Mouse (Mus musculus) mesoderm, embryonic 11.5 days (tissue): ENCODE data around the gene Olfr631.
"Not testable (repeated sequence)": the region's sequence is repeated elsewhere in the genome, so short reads cannot be mapped to it uniquely, and the experiment has no call there.

ENCODE experiments used
- DNase-seq: peaks from one replicate; pipeline ENCODE4 v3.0.0-alpha.2; 2012; ENCODE audit warnings: low read depth, low spot score

The Olfr631 gene

DNA sequence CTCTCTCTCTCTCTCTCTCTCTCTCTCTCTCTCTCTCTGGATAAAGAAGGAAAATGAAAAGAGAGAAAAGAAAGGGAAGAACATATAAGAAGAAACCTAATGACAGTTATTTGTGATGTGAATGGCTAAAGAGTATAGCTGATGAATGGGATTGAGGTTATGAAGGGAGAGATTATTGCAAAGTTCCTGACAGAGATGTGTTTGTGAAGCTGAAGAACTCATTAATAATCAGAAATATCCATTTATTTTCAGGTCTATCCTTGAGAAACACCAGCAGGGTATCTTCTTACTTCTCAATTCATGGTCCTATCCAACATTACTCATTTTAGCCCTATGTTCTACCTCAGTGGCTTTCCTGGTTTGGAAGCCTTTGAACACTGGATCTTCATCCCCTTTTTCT, at the start of gene Olfr631:
Gene Olfr631 (plus strand): TSS at position 301 of the 400 bp plus-strand sequence.
- no peak for DNase-seq

- DNase-seq, result no peak
These were observed 42.5 kb upstream of the Olfr631 start, which contains the start of gene Olfr66 for GRCm38 (mm10) chr7:103886152-103886551. TSS of gene Olfr66 (minus strand) at chr7:103886252.

DNA sequence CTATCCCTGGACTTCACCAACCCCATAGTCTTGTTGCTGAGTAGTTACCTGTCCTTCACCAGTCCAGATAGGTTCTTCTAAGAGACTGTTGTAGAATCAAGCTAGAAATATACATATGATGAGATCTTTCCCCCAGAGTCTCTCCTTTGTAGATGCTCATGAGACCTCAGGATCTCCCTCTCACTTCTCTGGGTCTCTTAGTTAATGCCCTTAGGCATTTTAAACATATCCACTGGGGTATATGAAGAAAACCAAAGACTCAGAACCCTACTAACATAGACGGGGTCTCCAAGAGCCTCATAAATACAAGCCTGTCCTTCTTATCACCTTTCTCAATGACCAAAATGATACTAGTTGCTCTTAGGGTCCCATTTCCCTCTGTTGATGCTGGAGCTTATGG, 34.2 kb upstream of the Olfr631 start, which contains the start of gene Olfr64:
Gene Olfr64 (minus strand): TSS at position 101 of the 400 bp plus-strand sequence.
- DNase-seq, result no peak

DNA sequence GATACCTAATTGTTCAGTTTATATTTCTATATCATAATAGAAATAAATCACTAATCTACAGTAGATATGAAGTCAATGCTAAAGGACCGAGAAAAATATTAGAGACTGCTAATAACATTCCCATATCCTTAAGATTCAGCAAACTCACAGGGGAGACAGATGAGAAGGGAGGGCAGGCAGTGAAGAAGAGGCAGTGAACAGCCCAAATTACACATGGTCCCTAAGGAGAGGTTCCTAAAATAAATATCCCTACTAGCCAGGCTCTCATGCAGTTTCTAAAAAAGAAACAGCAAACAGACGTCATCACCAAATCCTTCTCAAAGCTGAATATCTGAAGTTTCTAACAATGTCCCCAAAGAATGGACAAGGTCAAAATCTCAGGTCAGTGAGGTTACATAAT, 25.4 kb upstream of the Olfr631 start, which contains the start of gene Olfr65:
Gene Olfr65 (plus strand): TSS at position 301 of the 400 bp plus-strand sequence.
- DNase-seq, result no peak

DNA sequence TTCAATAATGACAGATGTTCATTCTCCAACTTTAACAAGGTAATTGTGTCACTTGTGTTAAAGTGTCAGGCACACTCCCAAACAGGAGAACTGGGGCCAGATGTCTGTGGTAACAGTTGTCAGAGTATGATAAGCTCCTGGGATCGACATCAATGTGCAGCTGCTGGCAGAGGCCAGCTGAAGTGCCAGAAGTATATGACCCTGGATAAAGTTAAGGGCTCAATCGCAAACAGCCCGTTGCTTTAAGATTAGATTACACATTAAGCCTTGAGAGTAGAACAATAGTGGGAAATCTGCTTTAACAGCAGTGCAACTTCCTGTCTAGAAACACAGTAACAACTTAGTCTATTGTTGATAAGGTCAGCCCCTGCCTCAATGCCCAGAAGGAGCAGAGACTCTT, 18.6 kb upstream of the Olfr631 start:
- peak; percentile 15 for DNase-seq

DNA sequence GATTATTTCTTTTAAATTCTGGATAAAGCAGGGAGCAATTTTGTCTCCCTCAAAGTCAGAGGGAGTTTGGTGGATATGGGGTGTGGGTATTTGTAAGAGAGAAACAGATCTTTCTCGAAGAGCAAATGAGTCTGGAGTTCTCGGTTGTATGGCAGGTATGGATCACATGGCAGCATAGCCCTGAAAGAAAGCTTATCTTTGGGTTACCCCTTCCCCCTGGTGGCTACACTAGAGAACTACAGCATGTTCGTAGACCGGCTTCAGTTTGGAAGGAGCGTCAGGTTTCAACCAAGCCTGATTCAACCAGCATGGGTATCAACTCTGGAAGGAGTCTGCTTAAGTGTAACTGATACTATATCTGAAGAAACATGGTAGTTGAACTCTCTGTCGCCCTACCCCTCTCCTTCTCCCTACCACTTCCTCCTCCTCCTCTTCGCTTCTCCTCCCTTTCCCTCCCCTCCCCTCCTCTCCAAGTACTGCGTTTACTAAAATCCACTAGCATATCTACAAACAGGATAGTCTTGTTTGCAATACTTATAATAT, 15.6 kb upstream of the Olfr631 start:
- peak; percentile 27 for DNase-seq

- DNase-seq, result no peak
These were observed 13.3 kb upstream of the Olfr631 start for GRCm38 (mm10) chr7:103915338-103915737.

DNA sequence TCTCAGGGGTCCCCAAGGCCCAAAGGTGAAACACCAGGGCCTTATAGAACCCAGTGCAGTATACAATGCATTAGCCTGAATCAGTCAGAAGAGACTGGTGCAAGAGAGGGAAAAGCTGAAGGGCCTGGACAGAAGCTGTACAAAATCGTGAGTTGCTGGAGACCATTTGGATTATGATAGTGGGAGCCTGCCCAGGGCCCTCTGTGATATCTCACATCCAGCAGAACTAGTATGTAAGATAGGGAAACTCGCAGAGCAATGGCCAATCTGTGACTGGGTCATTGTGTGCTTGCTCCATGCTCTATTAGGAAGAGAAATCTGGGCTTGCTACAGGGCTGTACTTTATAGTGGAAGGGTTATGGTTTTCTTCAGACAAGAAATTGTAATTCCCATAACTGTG, 5.6 kb downstream of the Olfr631 start, which contains the start of gene Olfr632:
Gene Olfr632 (plus strand): TSS at position 84 of the 400 bp plus-strand sequence.
- no peak for DNase-seq

GRCm38 (mm10) chr7:103942730-103943129, 14.1 kb downstream of the Olfr631 start:
- DNase-seq, result peak; percentile 76

GRCm38 (mm10) chr7:103944137-103944536, 15.5 kb downstream of the Olfr631 start, which contains the start of gene Olfr633:
TSS of gene Olfr633 (plus strand) at chr7:103944437.
- DNase-seq, result no peak

DNA sequence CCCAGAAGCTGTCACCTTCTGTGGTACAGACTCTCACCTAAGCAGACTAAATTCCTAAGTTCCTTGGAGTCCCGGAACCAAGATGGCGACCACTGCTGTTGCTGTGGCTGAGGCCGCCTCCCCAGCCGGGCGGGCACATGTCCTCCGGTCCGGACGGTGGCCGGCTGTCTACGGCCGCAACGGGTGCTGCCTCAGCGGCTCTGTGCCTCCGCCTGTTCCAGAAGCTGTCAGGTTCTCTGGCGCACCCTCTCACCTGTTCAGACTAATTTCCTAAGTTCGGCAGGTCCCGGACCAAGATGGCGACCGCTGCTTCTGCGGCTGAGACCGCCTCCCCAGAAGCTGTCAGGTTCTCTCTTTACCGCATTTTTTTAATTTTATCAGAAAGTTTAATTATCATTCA, 38.2 kb downstream of the Olfr631 start:
- DNase-seq, result not testable (repeated sequence)

GRCm38 (mm10) chr7:103970852-103971251, 42.2 kb downstream of the Olfr631 start, which contains the start of gene Olfr635:
TSS of gene Olfr635 (plus strand) at chr7:103971152.
- DNase-seq, result no peak

DNA sequence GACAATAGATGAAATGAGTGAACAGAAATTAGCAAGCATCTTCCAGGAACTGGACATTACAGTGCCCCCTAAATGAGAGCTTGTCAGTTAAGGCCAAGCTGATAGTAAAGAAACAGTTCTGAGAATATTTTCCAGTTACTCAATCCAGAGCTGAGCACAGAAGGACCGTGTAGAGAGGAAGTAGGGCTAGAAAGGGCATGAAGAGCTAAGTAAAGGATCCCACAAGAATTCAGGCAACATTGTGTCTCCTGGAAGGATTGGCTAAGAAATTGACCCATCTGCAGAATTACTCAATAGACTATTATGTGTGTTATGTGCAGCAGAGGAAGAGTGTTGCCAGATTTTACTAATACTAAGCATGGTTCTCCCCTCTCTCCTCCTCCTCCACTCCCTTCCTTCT, 43.2 kb downstream of the Olfr631 start:
- no peak for DNase-seq
